Mouse (Mus musculus): ENCODE measurements at regions not wholly inside any gene's neighbourhood (a gene's known extent, or its start where the extent isn't known, plus 50 kb on each side); places are given as distances from the start of the nearest gene placed in this dataset. TPM values are rescaled to one million over a fixed set of nuclear protein-coding genes. Genes with fewer than 3 reads are reported as not detected.

GRCm38 (mm10) chr1:77316198-77316597 is 198.7 kb downstream of the Epha4 start:
- TF ChIP-seq CTCF (IDR thresholded peaks at IDR 0.05) = no peak

More at GRCm38 (mm10) chr1:77316198-77316597, 198.7 kb downstream of the Epha4 start:
- Histone ChIP-seq H3K4me2 (ENCODE audit: low read depth, low read length, poor library complexity, severe bottlenecking) (no peak overlapping the region), H3K36me3 (ENCODE audit: insufficient read depth, low read length) (no peaks in the 10 kb centered on the region), H3K4me3 (ENCODE audit: low read depth, low read length) (no peak overlapping the region), H3K9me3 (ENCODE audit: low read length) (no peaks in the 10 kb centered on the region), H3K9ac (replicated peaks; ENCODE audit: low read length, poor library complexity, severe bottlenecking) (no peak overlapping the region), H3K27ac (ENCODE audit: low read depth, low read length) (no peak overlapping the region), H3K27me3 (ENCODE audit: insufficient read depth, low read length) (no peaks in the 10 kb centered on the region), H3K4me1 (ENCODE audit: insufficient read depth, low read length) (no peaks in the 10 kb centered on the region)
- ATAC-seq (ENCODE audit: low FRiP score) = no peak
- 65% methylated on average over 9 of the region's 9 CpGs for WGBS
- DNase-seq (ENCODE audit: low spot score) = no peak

Small RNA genes lying in the stretch of these regions (microRNA-seq; reads per million reads assigned to microRNA genes)
- not detected for gene Mir6343 (ENCODE audit: borderline number of aligned reads)

Measured in midbrain, postnatal 0 days (tissue).